Mouse (Mus musculus) ES-Bruce4 (cell line): ENCODE measurements around the gene Tgfa.

Source experiments
- CTCF ChIP-seq: IDR thresholded peaks from one replicate; pipeline ENCODE4 v1.8.1; 2011; ENCODE audit warnings: low read depth, low read length
- EP300 ChIP-seq: IDR thresholded peaks from 2 replicates; pipeline ENCODE4 v1.6.1; 2011; ENCODE audit warnings: low read depth, low read length; ENCODE audit not compliant: insufficient read depth
- POLR2A ChIP-seq: IDR thresholded peaks from one replicate; pipeline ENCODE4 v1.8.1; 2011; ENCODE audit warnings: low read length; ENCODE audit not compliant: insufficient read depth

GRCm38 (mm10) chr6:86149001-86149400 lies 46.0 kb upstream of the Tgfa start:
- TF ChIP-seq CTCF (no peak), POLR2A (no peak), EP300 (no peak)
